Mouse (Mus musculus) spleen, postnatal 10 days (tissue): ENCODE data around the gene Gm42688.
A peak's percentile ranks its signal among the peaks of the same experiment; 100 is the strongest.

Source experiments
- DNase-seq, 2 experiments: peaks; one replicate each; pipeline ENCODE4 v3.0.0; 2021 to 2022; ENCODE audit warnings: low spot score in 2 of 2

Gene Gm42688

GRCm38 (mm10) chr6:83084477-83084876 lies 16.9 kb upstream of the Gm42688 start:
- no peak for DNase-seq

DNA sequence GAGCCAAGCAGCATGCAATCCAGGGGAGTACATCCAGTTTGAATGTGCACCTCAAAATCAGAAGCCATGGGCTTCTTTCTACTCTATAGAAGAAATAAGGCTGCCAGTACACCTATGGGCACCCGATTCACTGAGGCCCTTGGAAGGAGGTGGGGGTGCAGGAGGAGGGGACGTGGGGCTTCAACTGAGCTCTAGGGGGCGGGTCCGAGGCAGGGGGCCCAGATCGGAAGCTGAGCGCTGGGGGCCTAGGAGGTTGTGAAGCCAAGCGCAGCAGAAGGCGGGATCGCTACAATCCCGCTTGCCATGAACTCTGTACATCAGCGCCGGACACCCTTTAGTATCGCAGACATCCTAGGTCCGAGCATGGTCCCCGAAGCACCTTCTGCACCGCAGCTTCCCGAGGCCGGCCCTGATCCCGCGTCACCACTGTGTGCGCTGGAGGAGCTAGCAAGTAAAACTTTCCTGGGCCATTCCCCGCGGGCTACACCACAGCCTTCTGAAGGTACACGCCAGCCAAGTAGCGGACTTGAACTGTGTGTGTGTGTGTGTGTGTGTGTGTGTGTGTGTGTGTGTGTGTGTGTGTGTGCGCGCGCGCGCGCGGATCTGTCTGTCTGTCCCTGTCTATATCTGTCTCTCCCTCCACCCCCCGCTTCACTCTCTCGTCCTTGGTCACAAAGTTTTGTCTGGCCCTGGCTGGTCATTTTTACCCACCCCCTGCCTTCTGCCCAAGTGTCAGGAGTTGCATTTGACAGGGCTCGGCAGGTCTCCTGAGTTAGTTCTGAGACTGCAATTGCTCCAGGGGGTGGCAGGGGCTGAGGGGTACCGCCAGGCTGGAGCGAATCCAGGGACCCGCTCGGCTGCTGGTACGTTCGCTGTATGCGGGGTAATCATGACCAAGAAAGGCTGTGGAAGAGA lies 15.0 kb upstream of the Gm42688 start, which contains the start of gene Lbx2:
TSS of gene Lbx2 (plus strand) at position 247 of the 915 bp plus-strand sequence.
- DNase-seq, result no peak

- DNase-seq, result no peak
Observed at GRCm38 (mm10) chr6:83087205-83087925, 14.1 kb upstream of the Gm42688 start.

- no peak for DNase-seq
Observed at GRCm38 (mm10) chr6:83087926-83088260, 13.5 kb upstream of the Gm42688 start.

GRCm38 (mm10) chr6:83092416-83093127 lies 8.8 kb upstream of the Gm42688 start:
- DNase-seq, result no peak

DNA sequence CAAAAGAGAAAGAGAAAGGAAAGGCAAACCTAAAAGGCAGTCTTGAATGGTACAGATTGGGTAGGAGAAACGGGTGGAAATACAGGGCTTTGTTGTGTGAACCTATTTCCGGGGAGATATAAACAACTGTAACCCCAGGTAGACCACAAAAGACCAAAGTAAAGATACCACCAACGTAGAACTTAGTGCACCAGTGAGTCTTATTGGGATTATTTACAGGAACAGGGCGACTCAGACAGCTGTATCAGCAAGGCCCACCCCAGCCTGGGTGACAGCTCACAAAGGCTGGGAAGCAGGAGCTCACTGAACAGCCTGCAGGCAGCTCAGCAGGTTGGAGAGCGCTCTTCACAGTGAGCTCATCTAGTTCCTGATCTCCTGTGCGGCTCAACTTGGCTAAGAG lies 5.4 kb upstream of the Gm42688 start:
- DNase-seq, result no peak

DNA sequence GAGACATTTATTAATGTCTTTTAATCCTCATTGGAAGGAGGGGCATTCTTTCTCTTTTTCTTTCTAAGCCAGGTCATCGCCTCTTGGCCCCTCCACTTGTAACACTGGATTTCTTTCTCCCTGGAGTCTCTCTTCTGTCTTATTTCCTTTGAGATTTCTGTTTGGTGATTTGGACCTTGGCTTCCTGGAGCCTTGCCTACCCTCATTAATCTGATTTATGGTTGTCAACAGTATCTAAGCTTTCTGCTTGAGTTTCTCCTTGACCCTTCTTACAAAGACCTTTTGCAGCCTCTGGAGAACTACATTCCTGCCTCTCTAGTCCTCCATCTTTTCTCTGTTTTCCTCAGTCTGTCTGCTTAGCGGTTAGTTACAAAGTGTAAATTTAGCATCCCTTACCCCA lies 3.0 kb upstream of the Gm42688 start:
- no peak for DNase-seq

- peak; percentile 81 to 85 for DNase-seq
Observed at GRCm38 (mm10) chr6:83101688-83102556, 505 bp downstream of the Gm42688 start.

- DNase-seq, result no peak
Observed at GRCm38 (mm10) chr6:83103130-83103650, 1.8 kb downstream of the Gm42688 start.

- DNase-seq, result no peak
Observed at GRCm38 (mm10) chr6:83104158-83104557, 2.7 kb downstream of the Gm42688 start.

DNA sequence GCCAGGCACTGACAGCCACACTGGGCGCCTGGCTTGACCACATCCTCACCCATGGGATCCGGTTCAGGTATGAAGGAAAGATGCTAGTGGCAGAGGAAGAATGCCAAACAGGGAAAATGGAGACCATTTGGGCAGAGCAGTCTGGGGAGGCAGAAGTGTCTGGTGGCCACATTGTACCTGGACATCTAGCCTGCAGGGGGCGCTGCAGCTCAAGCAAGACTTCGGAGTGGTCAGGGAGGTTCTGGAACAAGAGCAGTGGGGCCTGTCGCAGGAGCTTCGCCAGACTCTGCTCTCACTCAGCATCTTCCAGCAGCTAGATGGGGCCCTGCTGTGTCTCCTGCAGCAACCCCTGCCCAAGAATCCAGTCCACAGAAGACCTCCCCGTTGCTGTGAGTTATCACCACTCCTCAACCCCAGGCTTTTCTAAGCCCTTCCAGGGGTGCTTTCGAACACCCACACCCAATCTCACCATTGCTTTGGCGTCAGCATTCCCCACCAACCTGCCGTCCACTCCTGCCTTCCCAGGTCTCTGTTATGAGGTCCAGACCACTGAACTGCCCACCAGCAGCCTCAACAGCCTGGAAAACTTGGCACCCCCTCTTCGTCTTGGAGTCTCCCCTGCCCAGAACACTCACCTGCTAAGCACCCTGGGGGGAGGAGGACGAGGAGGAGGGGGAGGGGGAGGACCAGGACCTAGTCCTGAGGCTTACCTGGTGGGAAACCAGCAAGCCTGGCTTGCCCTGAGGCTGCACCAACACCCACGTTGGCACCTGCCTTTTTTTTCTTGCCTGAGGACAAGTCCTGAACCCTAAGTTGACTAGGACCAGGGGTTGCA lies 6.4 kb downstream of the Gm42688 start:
- peak; percentile 88 to 94 for DNase-seq

- peak; percentile 84 to 85 for DNase-seq
Observed at GRCm38 (mm10) chr6:83108762-83109668, 7.6 kb downstream of the Gm42688 start, which contains the start of gene Mrpl53. Mrpl53 (plus strand) TSS chr6:83109040.

DNA sequence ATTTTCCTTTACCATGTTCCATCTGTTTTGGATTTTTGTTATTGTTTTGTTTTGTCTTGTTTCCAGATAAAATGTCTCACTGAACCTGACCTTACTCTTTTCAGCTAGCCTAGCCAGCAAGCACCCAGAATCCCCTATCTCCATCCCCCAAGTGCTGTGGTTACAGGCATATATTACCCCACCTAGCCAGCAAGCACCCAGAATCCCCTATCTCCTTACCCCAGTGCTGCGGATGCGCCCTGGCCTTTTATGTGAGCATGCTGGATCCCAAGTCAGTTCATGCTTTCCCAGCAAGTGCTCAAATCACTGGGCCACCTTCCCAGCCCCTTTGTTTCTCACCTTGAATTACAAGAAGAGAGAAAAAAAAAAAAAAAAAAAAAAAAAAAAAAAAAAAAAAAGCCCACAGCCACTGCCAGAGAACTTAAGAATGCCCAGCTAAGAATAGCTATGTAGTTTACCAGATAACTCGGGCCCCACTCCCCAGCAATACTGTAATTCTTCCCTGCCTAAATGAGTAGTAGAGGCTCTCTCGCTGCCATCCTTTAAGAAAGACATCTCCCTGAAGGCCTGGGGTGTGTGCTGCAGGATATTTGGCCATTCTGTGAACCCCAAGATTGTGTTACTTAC lies 10.2 kb downstream of the Gm42688 start:
- DNase-seq, result peak in 1 of 2 experiments; percentile 50

DNA sequence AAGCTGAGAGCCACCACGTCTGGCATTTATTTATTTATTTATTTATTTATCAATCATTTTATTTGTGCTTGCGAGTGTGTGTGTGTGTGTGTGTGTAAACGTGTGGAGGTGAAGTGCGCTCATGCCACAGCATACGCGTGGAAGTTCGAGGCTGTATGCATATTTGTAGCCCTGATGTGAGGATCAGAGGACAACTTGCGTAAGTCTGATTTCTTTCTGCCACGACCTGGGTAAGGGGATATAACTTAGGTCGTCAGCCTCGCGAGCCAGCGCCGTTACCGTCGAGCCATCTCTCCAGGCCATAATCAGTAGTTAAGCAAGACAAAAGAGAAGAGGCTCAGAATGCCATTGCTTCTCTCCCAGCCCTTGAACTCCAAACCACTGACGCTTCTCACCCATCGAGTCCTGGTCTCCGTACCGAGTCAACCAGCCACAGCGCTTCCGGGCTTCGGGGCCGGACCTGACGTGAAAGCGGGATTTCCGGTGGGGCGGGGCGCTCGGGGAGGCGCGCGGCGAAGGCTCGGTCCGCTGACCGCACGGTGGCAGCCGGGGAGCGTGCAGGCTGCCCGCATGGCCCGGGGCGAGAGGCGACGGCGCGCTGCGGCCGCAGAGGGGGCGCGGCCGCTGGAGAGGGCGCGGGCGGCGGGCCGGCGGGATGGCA lies 13.7 kb downstream of the Gm42688 start, which contains the start of gene Mogs:
TSS of gene Mogs (plus strand) at position 486 of the 661 bp plus-strand sequence.
- peak; percentile 92 to 96 for DNase-seq

- DNase-seq, result no peak
Observed at GRCm38 (mm10) chr6:83115682-83116372, 14.4 kb downstream of the Gm42688 start.

- DNase-seq, result no peak
Observed at GRCm38 (mm10) chr6:83116373-83117164, 15.2 kb downstream of the Gm42688 start.

GRCm38 (mm10) chr6:83117165-83117438 lies 15.7 kb downstream of the Gm42688 start:
- DNase-seq, result no peak
